Mouse (Mus musculus): Measurements from ENCODE around the gene Phyh.

The Phyh gene

DNA sequence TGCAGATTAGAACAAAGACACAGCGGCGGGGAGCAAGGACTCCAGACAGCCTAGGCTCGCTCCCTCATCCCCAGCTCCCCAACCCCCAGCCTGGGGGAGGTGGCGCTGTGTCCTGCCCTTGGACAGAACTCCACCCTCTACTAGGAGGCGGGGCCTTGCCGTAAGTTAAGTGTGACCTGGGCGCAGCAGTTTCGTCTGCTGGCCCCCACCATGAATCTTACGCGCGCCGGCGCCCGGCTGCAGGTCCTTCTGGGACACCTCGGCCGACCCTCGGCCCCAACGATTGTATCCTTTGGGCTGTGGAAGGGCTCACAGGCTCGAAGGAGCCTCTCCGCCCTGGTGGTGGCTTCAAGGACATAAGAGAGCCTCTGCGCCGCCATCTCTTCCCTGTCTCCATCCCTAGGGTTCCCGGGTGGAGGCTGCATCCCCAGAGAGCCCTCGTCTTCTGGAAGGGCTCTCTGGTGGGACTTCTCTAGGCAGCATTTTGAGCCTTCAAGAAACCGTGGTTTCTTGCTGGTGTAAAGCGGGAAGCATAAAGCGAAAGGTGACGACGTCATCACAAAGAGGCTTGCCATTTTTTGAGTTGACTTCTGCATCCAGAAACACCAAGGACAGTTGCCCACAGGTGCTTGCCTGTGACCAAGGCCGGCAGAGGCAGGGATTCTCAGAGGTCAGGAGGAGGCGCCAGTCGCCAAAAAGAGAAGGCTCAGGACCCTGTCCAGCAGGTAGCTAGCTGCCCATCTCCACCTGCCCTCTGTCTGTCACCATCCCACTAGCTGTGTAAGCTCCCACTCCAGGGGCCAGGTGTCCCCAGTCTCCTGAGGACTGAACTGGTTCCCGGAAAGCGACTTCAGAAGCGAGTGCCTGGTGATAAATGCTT lies at the start of gene Phyh:
Phyh (plus strand) TSS at position 160 of the 880 bp plus-strand sequence.
- DNase-seq (ENCODE audit: low spot score), result peak; percentile 80

DNA sequence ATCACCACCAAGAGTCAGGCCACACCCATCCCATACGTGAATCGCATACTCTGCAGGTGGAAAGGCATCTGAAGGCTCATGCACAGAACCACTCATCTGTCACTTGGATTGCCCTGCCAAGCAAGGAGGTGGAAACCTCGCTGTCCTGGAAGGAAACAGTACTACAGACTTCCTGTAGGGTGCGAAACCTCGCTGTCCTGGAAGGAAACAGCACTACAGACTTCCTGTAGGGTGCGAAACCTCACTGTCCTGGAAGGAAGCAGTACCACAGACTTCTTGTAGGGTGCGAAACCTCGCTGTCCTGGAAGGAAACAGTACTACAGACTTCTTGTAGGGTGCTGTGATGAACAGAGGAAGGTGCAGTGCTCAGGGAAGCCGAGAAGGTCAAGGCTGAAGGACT lies 46.1 kb upstream of the Phyh start:
- peak; percentile 17 for DNase-seq (ENCODE audit: low spot score)

DNA sequence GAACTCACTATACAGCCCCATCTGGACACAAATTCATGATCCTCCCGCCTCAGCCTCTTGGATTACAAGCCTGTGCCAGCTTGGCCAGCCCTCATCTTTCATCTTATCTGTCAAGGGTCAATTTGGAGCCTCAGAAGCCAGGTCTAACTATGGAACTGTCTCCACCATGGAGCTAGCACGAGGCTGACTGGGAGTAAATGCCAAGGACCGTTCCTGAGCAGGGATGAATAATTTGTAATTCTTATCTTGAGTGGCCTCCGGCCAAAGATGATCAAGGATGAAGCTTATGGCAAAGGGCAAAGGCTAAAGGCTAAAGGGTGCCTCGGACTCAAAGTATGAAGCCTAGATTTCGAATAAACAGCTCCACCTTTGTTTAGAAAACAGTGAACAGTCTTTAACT lies 45.5 kb upstream of the Phyh start:
- no peak for DNase-seq (ENCODE audit: low spot score)

DNA sequence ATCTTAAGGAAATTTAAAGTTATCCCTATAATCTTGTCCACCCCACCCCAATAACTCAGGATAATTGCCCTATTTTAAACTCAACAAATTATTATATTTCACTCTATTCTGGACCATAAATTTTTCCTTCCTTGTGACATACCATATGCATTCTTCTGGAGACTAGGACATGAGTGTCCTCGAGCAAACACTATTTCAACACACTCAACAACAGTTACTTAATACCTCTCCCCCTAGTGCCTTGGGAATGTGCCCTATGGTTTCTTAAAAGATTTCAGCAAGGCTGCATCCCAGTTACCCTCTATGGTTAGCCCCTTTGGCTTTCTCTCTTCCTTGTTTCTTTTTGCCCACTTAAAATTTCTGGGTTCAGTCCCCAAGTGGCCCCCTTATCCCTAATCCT lies 43.7 kb upstream of the Phyh start:
- no peak for DNase-seq (ENCODE audit: low spot score)

DNA sequence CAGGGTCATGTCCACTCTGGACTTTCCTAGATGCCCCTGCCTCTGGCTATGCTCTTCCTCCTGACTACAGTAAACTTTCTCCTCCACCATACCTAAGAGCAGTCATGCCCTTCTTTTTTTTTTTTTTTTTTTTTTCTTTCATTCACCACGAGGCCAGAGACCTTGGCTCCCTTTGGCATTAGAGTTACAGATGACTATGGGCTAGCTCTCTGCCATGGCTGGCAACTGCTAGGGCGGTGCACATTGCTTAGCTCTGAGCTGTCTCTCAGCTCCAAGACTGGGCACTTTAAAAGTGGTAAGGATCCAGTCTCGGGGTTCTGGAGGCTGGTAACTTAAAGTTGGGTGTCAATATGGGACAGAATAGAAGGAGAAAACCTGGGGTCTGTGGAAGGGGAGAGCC lies 42.7 kb upstream of the Phyh start:
- DNase-seq (ENCODE audit: low spot score), result no peak

DNA sequence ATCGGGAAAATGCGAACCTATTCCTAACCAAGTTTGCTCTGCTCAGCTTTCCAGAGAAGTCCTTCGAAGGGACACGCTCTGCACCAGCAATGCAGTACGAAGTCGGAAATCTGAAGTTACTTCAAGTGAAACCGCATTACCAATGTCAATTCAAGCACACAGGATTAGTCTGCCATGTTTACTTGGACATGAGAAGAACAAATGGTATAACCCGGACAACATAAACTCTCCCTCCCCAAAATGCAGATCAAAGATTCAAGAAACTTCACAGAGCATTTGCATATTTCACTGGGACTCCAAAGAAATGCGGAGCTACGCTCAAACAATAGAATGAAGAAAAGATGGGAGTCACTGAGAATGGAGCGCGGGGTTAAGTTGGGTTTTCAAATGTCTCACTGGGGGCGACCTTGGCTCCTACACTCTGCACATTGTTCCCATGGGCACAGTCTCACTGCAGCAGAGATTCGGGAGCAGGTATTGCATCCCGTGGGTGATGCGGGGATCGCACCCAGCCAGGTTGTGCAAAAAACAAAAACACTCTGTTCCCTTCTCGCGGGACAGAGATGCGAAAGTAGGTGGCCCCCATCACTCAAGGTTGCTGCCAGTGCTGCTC lies 38.0 kb upstream of the Phyh start:
- peak; percentile 31 for DNase-seq (ENCODE audit: low spot score)

DNA sequence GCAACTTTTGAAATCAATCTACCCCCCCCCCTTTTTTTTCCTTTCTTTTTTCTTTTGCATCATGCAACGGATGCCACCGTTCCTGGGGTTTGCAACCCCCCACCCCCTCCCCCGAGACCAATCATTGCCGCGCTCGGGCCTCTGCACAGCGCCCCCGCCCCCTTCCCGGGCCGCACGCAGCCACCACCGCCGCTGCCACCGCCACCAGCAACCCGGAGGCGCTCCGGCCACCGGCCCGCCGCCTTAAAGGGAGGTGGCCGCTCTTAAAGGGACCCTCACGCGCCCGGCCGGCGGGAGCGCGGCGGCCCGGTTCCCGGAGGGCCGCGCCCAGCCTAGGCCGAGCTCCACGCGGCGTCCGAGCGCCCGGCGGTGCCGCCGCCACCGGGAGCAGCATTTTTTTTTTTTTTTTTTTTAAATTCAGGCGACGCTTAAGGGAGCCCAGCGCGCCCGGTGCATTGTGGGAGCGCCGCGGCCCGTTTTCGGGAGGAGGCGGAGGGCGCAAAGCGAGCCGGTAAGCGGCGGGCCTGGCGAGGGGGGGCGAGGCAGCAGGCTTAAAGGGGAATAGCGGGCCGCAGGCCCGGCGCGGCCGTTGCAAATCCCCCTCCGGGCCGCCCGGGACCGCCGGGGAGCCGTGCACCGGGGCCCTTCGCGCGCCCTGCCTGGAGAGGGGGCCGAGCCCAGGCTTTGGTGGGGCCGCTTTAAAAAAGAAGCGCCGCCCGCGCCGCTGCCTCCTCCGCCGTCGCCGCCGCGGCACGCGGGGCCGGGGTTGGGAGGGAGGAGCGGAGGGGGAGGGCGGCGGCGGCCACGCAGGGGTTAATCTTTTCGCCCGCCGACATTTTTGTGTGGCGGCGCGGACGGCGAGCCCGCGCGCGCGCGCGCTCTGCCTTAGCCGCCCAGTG lies 37.2 kb upstream of the Phyh start, which contains the start of gene Sephs1:
Sephs1 (plus strand) TSS at position 215 of the 899 bp plus-strand sequence.
- peak; percentile 70 for DNase-seq (ENCODE audit: low spot score)

DNA sequence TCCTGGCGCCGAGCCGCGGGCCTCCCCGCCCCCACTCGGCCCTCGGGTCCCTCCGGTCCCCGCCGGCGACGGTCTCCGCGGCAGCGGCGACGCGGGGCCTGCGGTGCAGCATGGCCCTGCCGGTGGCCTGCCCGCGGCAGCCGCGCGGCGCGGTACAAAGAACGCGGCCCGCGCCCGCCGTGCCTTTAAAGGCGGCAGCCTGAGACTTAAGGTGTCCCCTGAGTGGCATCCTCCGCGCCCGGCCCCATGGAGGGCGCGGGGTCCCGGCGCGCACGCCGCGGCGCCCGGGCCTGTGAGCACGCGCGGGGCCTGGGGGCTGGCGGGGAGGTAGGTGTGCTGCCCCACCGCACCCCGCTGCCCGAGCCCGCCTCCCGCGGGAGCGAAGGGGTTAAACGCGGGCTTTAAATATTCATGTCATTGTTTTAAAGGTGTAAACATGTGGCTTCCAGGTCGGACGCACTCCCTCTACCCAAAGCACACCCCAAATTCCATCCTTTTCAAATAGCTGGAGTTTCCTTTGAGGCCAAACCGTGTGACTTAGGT lies 36.5 kb upstream of the Phyh start:
- DNase-seq (ENCODE audit: low spot score), result peak; percentile 59

DNA sequence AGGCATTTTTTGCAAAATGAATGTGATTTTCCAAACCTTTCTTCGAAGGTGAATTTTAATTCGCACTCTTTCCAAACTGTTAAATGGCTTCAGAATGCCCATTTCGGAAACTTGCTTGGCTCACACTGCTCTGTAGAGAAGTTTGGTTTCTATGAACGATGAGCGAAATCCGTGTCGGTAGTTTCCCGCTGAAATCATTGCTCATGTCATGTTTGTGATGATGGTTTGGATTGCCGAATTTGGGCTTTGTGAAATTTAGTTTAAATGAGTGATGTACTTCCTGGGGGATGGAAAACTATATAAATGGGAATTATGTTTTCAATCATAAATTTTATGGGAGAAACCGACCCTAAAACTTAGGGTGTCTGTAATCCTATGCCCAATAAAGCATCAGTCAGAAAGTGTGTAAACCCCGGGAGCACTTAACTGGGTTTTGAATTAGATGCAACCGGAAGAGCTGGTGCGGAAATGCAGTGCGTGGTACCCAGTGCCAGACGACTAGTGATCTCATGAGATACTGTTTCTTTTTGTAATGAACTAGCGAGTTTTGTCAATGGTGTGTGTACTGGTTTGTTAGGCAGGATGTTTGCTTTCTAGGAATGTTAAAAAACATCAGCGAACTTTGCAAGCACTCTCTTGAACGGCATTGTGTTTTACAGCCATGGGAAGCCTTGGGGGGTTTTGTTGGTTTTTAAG lies 35.7 kb upstream of the Phyh start:
- peak; percentile 67 for DNase-seq (ENCODE audit: low spot score)

DNA sequence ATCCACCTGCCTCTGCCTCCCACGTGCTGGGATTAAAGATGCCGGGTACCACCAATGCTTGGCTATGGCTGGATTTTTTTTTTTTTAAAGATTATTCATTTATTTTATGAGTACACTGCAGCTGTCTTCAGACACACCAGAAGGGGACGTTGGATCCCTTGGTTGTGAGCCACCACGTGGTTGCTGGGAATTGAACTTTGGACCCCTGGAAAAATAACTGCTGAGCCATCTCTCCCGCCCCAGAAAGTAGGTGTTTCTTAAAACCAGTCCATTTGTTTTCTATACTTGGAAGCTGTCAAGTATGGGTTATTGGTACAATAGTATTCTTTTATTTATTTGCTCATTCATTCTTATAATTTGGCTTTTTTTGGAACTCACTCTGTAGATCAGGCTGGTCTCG lies 31.9 kb upstream of the Phyh start:
- DNase-seq (ENCODE audit: low spot score), result no peak

DNA sequence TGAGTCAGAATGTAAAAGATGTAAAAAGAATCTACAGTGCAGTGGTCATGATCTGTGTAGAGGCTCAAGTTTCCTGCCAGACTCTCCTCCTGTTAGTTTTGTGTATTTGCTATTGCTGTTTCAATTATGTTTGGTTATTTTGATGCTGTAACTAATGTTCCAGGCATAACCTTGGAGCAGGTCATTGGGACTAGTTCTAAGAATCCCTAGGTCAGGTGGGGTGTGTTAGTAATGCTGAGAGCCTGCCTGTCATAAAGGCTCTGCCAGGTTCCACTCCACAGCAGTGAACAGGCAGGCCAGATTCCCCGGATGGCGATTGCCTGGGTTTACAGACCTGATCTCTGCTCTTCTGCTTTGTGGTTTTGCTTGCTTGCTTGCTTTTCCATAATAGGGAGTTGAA lies 23.2 kb upstream of the Phyh start:
- no peak for DNase-seq (ENCODE audit: low spot score)

DNA sequence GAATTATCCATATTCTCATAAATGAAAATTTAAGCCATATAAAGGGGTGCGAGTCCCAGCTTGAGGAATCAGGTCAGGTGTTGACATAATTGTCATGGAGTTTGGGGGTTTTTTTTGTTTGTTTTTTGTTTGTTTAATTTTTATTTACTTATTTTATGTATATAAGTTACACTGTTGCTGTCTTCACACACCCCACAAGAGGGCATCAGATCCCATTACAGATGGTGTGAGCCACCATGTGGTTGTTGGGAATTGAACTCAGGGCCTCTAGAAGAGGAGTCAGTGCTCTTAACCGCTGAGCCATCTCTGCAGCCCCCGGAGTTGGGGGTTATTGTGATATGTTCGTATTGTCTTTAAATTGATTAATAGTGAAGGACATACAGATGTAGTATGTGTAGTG lies 21.8 kb upstream of the Phyh start:
- DNase-seq (ENCODE audit: low spot score), result no peak

DNA sequence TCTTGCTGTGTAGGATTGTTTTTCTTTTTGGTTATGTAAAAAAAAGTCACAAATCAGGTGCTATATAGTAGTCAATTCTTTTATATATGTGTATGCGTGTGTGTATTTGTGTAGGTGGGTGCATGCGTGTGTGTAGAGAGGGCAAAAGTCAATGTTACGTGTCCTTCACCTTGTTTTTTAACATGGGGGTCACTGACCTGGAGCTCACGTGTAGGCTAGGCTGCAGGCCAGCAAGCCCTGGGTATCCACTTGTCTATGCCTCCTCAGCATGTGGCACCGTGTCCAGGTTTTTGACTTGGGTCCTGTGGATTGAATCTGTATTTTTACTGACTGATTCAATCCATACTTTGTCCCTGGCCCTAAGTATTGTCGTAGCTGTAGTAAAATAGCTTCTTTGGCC lies 18.2 kb upstream of the Phyh start:
- DNase-seq (ENCODE audit: low spot score), result no peak

DNA sequence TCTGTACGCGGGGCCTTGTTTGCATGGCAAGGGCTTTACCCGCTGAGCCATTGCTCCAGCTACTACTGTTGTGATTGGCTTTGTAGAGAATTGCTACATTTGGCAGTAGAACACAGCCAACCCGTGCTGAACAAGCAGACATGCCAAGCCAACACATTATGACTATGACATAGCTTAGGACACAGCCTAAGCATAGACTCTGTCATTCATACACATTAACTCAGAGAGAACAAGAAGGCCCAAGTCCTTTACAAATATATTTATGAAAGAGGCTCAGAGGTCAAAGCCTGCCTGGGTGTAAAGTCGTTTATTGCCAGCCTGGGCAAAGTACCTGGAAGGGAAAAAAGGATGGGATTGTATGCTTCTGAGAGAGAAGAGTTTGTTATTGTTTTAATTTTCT lies 16.5 kb upstream of the Phyh start:
- no peak for DNase-seq (ENCODE audit: low spot score)

DNA sequence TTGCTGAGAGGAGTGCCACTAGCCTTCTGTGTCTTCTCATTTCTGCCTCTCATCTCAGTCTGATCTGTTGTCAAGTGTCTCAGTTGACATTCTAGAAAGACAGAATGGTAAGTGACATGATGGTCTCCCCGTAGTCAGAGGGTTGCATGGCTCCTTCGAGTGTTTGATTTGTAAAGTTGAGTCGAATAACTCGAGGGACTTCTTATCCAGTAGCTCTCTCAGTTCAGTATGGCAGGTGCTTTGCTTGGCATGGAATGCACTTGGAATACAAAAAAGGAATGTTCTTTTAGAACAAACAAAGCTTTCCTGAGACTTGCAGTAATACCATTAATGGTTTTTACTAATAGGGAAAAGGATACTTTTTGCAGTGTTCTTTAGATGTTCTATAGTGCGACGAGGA lies 11.7 kb upstream of the Phyh start:
- no peak for DNase-seq (ENCODE audit: low spot score)

DNA sequence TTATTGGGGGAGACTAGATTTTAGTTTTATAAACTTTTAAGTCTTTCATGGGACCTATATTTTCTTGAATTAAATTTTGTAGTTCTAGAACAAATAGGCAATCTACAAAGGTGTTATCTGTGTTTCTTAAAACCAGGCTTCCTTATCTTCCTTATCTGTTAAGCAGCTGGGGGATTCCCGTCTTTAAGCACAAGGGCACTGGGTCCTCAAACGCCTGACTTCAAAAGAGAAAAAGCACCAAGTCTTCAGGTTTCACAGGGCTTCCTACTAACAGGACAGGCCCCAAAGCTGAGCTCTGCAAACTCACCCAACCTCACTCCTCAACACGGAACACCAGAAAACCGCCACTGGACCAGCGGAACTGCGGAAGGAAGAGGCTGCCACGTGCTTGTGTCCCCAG lies 10.9 kb upstream of the Phyh start:
- DNase-seq (ENCODE audit: low spot score), result no peak

DNA sequence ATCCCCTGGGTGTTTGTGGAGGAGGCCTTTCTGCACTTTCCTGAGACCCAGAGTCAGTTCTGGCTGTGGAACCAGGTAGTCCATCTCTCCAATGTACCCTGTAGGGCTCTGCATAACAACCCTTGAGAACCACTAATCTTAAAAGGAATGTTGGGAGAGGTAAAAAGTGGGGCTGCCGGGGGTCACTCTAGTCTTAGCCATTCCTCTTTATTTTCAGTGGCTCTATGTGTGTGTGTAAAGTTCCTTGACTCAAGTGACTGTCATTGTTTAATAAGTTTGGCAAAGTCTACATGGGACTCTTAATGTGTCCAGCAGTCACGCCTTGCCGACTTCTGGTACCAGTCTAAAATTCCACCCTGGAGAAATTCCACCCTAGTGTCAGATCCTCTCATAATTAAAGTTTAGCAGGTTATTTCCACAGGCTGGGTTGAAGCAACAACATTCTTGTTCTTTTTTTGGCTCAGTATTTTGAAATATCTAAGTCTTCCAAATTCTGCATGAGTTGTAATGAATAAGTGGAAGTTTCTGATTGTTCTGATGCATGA lies 10.0 kb upstream of the Phyh start:
- DNase-seq (ENCODE audit: low spot score), result no peak

DNA sequence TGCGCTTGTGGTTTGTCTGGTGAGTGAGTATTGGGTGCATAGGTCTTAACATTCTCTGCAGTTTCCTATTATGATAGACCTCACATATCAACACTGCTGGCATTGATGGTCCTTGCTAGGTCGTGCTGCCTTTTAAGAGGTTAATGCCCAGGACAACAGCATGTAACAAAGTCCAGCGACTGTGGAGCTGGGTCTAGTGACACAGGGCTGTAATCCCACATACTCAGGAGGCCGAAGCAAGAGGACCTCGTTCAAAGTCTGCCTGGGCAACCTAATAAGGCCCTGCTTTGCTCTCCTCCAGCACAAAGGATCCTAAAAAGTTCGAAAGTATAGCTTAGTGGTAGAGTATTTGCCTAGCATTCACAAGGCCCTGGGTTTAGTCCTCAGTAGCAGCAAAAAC lies 8.9 kb upstream of the Phyh start:
- no peak for DNase-seq (ENCODE audit: low spot score)

DNA sequence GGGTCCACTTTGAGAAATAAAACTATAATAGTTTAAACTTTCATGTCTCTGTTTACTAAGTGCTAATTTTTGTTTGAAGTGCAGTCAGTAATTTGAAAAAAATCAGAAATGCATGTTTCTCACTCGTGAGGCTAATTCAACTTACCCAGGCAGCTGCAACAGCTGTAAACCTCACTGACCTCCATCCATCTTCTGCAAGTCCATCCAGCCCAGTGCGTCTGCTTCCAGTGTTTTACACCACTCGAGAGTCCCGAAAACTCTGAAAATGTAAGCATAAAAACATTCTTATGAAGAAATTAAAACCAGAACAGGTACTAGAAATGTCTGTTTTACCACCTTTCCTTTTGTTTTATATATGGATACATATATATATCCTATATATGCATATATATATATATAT lies 8.3 kb upstream of the Phyh start:
- DNase-seq (ENCODE audit: low spot score), result no peak

DNA sequence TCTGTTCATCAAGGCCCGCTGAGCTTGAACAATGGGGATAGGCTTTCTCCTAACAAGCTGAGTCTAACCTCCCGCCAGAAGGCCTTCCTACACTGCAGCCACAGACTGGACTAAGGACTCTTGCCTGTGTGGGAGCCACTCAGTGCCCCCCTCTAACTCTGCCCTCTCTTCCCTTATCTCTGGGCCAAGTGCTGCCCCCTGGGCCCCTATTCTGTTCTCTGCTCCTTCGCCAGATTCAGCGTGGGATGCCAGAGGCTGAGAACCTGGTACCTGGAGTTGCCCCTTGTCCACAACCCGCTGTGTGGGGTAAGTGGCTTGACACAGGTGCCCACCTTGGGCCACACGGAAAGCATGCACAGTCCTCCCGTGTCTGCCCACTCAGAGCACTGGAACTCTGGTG lies 4.9 kb upstream of the Phyh start:
- no peak for DNase-seq (ENCODE audit: low spot score)

DNA sequence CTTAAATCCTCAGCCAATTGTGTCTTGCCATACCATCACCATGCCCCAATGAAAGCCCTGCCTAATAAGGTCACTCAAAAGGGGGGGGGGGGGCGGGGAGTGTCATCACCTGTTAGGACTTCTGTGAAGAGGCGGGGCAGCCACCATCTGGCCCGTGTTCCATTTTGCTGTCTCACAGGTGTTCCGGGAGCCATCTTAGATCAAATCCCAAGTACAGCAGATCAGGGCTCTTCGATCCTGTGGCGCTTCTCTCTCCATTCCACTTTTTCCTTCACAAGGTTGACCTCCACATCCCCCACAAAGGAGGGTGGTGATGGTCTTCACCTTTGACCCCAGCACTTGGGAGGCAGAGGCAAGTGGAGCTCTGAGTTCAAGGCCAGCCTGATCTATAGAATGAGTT lies 2.8 kb upstream of the Phyh start:
- DNase-seq (ENCODE audit: low spot score), result no peak
